Mouse (Mus musculus) liver, adult 2 months (tissue): Measurements from ENCODE around the gene Il17f.

Source experiments
- CTCF ChIP-seq: fragments of 200-500 bp; IDR thresholded peaks from 2 replicates; pipeline ENCODE4 v1.5.1; 2011; ENCODE audit warnings: low read depth, low read length, control low read depth
- POLR2A ChIP-seq: fragments of 200-500 bp; IDR thresholded peaks from 2 replicates; pipeline ENCODE4 v1.6.1; 2011; ENCODE audit warnings: low read length, control low read depth; ENCODE audit not compliant: insufficient read depth; ENCODE audit errors: extremely low read depth

- TF ChIP-seq POLR2A (no peak), CTCF (no peak)
Measured at GRCm38 (mm10) chr1:20817596-20817995, 27.2 kb upstream of the Il17f start.
